Mouse (Mus musculus) adrenal gland, postnatal 25 days (tissue): Measurements from ENCODE around the gene Tuba4a. TPM values are rescaled to one million over a fixed set of nuclear protein-coding genes. Genes with fewer than 3 reads are reported as not detected.

Source experiments
- microRNA-seq, 2 experiments: library from miRNA; unstranded; fragments of <30 nt; microRNA quantifications; one replicate each; pipeline ENCODE4 v1.2.0; 2021
- total RNA-seq: library from RNA; stranded (reverse); gene quantifications from 2 replicates; pipeline ENCODE4 v1.2.3, GENCODE M21; 2021

Tuba4a gene
- total RNA-seq, 1 experiment from 2014 or later = 16.3 TPM

Small RNA genes lying within 50 kb of the gene (microRNA-seq; reads per million reads assigned to microRNA genes)
- gene Gm27943 = 0 reads per million in 2 experiments

Other genes starting within 250 kb of the Tuba4a start
- 6.1 and 7.2 TPM in 2 replicates for gene Nhej1, start 94.7 kb downstream of the Tuba4a start, total RNA-seq
- 0.58 and 1.0 TPM in 2 replicates for gene Slc23a3, start 86.0 kb downstream of the Tuba4a start, total RNA-seq
- 41.2 and 48.9 TPM in 2 replicates for gene Cnppd1, start 77.2 kb downstream of the Tuba4a start, total RNA-seq
- gene Retreg2, start 77.1 kb downstream of the Tuba4a start, total RNA-seq = 88.4 and 95.4 TPM in 2 replicates
- gene Zfand2b, start 51.2 kb downstream of the Tuba4a start, total RNA-seq = 36.0 and 39.8 TPM in 2 replicates
- gene Abcb6, start 39.5 kb downstream of the Tuba4a start, total RNA-seq = 29.9 and 33.1 TPM in 2 replicates
- gene Ankzf1, start 27.7 kb downstream of the Tuba4a start, total RNA-seq = 23.5 and 26.4 TPM in 2 replicates
- gene Atg9a, start 27.7 kb downstream of the Tuba4a start, total RNA-seq = 45.3 and 50.6 TPM in 2 replicates
- 24.2 and 28.7 TPM in 2 replicates for gene Glb1l, start 9.1 kb downstream of the Tuba4a start, total RNA-seq
- 105 and 133 TPM in 2 replicates for gene Stk16, start 9.0 kb downstream of the Tuba4a start, total RNA-seq
- not detected in 2 replicates for gene A630095N17Rik, start 12.2 kb upstream of the Tuba4a start, total RNA-seq
- gene Dnajb2, start 16.5 kb upstream of the Tuba4a start, total RNA-seq = 67.3 and 85.6 TPM in 2 replicates
- gene Ptprn, start 44.6 kb upstream of the Tuba4a start, total RNA-seq = 41.6 and 54.3 TPM in 2 replicates
- gene Resp18, start 58.5 kb upstream of the Tuba4a start, total RNA-seq = 101 and 123 TPM in 2 replicates
- 91.1 and 117 TPM in 2 replicates for gene Dnpep, start 98.1 kb upstream of the Tuba4a start, total RNA-seq
- gene Des, start 140.5 kb upstream of the Tuba4a start, total RNA-seq = 9.3 and 14.1 TPM in 2 replicates
- gene Speg, start 155.4 kb upstream of the Tuba4a start, total RNA-seq = 15.8 and 18.1 TPM in 2 replicates
- gene Gmppa, start 216.1 kb upstream of the Tuba4a start, total RNA-seq = 78.5 and 82.3 TPM in 2 replicates
- gene Asic4, start 230.6 kb upstream of the Tuba4a start, total RNA-seq = 4.8 and 6.9 TPM in 2 replicates